Mouse (Mus musculus) retina, postnatal 1 day (tissue): Measurements from ENCODE around the gene Lingo4.
A peak's percentile ranks its signal among the peaks of the same experiment; 100 is the strongest.

ENCODE experiments used
- DNase-seq: peaks from one replicate; pipeline ENCODE4 v3.0.0-alpha.2; 2012

The Lingo4 gene

DNA sequence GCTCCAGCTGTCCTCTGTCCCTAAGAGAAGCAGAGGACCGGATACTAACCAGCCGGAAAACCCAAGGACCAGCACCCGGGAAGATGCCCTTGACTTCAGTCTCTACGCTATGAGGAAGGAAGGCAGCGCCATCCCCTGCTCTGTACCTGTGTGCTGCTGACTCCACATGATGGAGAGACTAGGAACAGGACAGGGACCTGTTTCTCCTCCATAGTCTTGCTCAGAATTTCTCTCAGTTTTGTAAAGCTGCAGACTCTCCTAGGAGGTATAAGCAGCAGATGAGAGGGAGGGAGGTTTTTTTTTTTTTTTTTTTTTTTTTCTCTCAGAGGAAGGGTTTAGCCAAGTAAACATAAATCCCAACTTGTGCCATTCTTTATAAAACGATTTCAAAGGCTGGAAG lies at the start of gene Lingo4:
Lingo4 (plus strand) TSS at position 301 of the 400 bp plus-strand sequence.
- no peak for DNase-seq

- peak; percentile 65 for DNase-seq
Observed at GRCm38 (mm10) chr3:94360812-94361211, 37.5 kb upstream of the Lingo4 start.

GRCm38 (mm10) chr3:94362138-94362537 lies 36.2 kb upstream of the Lingo4 start, which contains the start of gene C2cd4d:
Gene C2cd4d, plus strand, starts transcription at chr3:94362438.
- DNase-seq, result no peak

DNA sequence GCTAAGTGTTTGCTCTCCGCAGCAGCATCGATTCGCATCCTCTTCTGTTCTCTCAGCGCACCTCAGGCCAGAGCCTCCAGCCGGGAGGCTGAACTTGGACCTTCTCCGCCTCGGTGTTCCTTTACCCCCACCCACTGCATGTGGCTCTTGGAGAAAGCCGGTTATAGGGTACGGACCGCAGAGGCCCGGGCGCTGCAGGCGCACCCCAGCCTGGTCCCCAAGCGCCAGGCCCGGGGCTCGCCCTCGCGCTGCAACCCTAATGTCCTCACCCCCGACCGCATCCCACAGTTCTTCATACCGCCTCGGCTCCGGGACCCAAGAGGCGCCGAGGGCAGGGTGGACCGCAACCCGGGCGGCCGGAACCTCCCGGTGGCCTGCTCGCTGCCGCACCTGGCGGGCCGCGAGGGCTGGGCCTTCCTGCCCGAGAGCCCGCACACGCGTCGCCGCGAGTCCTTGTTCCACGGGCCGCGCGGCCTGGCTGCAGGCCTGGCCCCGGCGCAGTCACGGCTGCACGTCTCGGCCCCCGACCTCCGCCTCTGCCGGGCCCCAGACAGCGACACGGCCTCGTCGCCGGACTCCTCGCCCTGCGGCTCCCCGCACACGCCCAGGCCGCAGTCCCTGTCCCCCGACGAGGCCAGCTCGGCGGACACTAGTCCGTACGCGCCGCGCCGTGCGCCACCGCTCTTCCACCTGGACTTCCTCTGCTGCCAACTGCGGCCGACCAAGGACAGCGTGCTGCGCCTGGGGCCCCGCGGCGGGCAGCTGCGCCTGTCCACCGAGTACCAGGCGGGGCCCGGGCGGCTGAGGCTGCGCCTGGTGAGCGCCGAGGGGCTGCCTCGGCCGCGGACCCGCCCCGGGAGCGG lies 34.8 kb upstream of the Lingo4 start:
- DNase-seq, result peak; percentile 83

DNA sequence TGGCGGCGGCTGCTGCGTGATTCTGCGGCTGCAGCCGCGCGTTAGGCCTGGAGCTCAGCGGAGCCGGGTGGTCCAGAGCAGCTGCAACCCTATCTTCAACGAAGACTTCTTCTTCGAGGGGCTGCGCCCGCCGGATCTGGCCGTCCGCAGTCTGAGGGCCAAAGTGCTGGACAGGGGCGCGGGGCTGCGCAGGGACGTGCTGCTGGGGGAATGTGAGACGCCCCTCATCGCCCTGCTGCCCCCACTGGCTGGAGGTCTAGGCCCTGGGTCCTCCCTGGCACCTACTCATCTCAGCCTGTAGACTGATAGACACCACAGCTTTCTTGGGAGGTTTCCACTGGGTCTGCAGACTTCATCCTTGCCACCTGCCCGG lies 34.2 kb upstream of the Lingo4 start:
- DNase-seq, result no peak

GRCm38 (mm10) chr3:94366761-94367160 lies 31.6 kb upstream of the Lingo4 start:
- peak; percentile 90 for DNase-seq

- DNase-seq, result no peak
Observed at GRCm38 (mm10) chr3:94367511-94367910, 30.8 kb upstream of the Lingo4 start.

DNA sequence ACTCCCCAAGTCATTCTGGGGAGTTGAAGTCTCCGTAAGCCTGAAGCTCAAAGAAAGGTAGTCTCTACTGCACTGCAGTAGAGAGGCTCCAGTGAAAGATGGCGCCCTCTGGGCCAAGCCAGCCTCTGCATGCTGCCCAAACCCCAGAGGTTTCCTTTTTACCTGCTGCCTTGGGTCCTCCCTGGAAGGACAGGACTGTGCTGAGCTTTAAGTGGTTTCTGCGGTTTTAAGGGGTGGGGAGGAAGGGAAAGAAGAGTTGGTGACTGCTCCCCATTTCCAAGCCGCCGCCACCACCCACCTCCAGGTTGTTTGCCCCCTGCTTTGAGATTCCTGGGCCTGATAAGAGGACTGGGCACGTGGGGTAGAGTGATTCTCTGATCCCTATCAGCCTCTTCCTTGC lies 29.7 kb upstream of the Lingo4 start:
- no peak for DNase-seq

GRCm38 (mm10) chr3:94369709-94370108 lies 28.6 kb upstream of the Lingo4 start:
- no peak for DNase-seq

DNA sequence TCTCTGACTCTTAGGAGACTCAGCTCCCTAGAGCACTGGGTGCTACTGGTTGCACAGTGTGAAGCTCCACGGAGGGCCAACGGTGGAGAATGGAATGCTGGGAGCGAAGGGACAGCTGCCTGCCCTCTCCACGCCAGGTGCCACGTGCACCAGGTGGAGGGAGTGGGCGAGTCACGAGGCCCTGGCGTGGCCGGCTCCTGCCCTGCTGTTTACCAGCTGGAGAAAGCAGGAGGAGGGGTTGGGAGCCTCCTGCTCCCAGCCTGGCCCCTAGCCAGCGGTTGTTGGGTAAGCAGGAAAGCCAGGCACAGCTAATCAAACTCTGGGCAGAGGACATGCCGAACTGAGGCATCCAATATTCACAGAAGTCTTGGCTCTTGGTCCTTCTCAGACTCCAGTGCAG lies 26.7 kb upstream of the Lingo4 start:
- DNase-seq, result peak; percentile 90

GRCm38 (mm10) chr3:94372038-94372437 lies 26.3 kb upstream of the Lingo4 start:
- DNase-seq, result no peak

- DNase-seq, result peak; percentile 32
Observed at GRCm38 (mm10) chr3:94372641-94373040, 25.7 kb upstream of the Lingo4 start, which contains the start of gene Rorc. Gene Rorc, plus strand, starts transcription at chr3:94372794.

DNA sequence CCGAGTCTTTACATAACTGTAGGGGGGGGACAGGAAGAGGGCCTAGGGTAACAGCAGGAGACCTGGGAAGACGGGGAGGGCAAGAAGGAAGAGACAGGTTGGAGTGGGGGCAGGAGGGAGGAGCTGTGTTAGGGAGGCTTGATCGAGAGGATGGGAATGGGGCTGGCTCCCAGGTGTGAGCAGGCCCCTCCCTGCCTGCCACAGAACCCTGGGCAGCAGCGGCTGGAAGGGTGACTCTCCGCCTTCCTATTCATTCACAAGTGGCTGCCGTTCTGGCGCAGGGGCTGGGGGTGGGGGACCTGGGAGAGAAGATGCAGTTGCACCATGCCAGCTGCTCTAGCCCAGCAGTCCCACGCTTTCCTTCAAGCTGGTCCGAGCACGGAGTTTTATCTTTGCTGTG lies 25.2 kb upstream of the Lingo4 start:
- peak; percentile 44 for DNase-seq

GRCm38 (mm10) chr3:94373597-94374011 lies 24.7 kb upstream of the Lingo4 start:
- peak; percentile 67 for DNase-seq

DNA sequence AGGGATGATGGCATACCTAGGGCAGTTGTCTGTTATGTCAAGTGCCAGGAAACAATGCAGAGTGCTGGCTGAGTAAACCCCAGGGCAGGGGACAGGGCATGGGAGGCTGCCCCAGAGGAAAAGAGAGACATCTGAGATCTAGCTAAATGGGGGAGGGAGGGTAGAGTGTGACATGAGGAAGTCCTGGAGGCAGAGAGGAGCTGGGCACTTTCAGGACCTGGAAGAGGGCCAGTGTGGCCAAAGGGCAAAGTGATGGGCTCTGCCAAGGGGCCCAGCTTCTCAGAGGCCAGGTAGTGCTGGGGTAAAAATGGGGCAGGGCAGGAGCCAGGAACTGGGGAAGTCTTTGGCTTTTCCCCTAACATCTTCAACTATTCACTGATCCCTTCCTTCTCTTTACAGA lies 23.7 kb upstream of the Lingo4 start:
- no peak for DNase-seq

DNA sequence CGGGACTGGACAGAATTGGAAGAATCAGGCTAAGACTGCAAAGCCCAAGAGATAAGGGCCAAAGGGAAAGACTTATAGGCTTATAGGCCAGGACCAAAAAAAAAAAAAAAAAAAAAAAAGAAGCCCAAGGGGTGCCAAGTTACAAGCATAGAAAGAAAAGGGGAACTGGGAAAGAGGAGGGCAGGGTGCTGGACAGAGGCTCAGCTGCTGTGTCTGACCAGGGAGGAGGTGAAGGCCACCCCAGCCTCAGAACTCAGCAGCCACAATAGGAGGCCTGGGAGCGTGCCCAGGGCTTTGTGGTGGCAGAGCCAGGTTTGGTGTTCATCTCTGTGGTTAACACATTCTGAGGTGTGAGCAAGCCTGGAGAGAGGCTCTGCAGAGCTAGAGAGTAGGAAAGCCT lies 23.2 kb upstream of the Lingo4 start:
- no peak for DNase-seq

DNA sequence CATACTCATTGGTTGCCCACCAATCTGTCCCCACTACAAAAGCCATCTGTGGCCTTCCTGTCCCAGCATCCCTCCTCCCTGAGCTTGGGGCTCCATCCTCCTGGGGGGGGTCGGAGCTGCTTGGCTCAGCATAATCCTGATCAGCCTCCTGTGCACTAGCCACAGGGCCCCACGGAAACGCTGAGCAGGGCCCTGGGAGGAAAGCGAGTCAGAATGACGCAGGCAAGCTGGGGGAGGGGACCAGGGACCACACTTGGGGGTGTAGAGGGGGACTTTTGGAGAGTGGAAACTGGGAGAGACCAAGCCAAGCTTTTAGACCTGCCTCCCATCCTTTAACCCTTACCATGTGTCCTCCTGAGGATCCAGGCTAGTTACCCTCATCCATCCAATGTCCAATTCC lies 22.5 kb upstream of the Lingo4 start:
- no peak for DNase-seq

- DNase-seq, result no peak
Observed at GRCm38 (mm10) chr3:94377028-94377923, 21.0 kb upstream of the Lingo4 start.

DNA sequence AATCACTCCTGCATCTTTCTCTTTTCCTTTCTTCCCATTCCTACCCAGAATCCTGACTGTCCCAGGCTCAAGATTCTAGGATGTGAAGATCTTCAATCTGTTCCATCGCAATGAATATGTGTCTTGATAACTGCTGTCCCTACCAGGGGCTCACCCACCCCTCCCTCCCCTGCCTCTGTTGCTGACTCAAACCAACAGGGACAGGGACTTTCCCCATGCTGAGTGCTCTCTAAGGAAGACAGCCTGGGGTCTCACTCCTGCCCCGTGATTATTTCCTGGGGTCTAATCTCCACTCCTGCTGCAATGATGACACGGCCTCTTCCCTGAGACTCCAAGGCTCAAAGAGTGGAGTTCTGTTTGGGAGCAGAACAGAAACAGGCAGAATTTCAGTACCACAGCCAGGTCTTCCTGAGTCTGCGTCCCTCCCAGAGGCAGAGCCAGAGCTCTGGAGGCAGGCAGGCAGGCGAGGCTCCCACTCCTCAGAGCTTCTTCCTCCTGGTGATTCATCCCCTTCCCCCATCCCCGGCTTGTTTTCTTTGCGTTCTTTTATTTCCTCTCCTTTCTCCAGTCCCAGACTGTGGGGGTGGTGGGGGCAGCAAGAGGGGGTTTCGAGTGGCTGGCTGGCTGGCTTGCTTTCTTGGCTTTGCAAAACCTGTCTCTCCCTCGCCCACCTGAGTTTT lies 18.3 kb upstream of the Lingo4 start:
- DNase-seq, result no peak

GRCm38 (mm10) chr3:94382308-94382707 lies 16.0 kb upstream of the Lingo4 start:
- DNase-seq, result no peak

- no peak for DNase-seq
Observed at GRCm38 (mm10) chr3:94383476-94383875, 14.8 kb upstream of the Lingo4 start.

DNA sequence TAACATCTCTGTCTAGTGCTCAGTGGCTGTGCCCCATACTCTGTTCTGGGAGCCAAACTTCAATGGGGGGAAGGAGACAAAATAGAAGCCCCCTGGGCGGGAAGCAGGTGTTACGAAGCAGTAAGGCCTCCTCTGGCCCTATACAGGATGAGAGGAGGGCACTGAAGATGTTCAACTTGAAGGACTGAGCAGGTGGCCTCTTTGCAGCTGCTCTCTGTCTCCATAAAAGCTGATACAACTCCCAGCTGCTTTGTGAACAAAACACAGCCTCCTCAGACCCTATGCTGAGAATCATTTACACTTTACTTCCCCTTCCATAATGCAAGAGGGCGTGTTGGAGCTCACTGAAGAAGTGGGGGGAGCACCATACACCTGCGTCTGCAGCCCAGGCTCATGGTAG lies 11.6 kb upstream of the Lingo4 start:
- no peak for DNase-seq

- no peak for DNase-seq
Observed at GRCm38 (mm10) chr3:94387391-94387790, 10.9 kb upstream of the Lingo4 start.
